Mouse (Mus musculus) v-Abl transformed pro-B cells (cell line): ENCODE results near the gene Mrpl18.
"Not testable (repeated sequence)": the region's sequence is repeated elsewhere in the genome, so short reads cannot be mapped to it uniquely, and the experiment has no call there.

ENCODE experiments used
- in situ Hi-C, 2 experiments: fragments of 400-800 bp; cut with MboI; formaldehyde crosslinking; loops; one replicate each; pipeline ENCODE4 v1.15.1; 2025; ENCODE audit not compliant: unreplicated experiment in 2 of 2

Mrpl18 gene

GRCm38 (mm10) chr17:12915881-12916583, at the start of gene Mrpl18:
Gene Mrpl18, minus strand, starts transcription at chr17:12916345.
- in situ Hi-C loops = loop anchor here (5.0 to 10.0 kb wide), 2 partner anchors 76 to 79 kb away; partner anchors contain the start of gene Wtap (in 2 of the 2)

- in situ Hi-C loops = no loop called here
Measured at GRCm38 (mm10) chr17:12963476-12963875, 47.3 kb upstream of the Mrpl18 start.

- in situ Hi-C loops = no loop called here
Measured at GRCm38 (mm10) chr17:12960331-12960873, 44.3 kb upstream of the Mrpl18 start, which contains the start of gene Acat2. Gene Acat2, minus strand, starts transcription at chr17:12960747.

- in situ Hi-C loops = not testable (repeated sequence)
Measured at GRCm38 (mm10) chr17:12959377-12959776, 43.2 kb upstream of the Mrpl18 start.

- in situ Hi-C loops = no loop called here
Measured at GRCm38 (mm10) chr17:12956664-12957063, 40.5 kb upstream of the Mrpl18 start.

GRCm38 (mm10) chr17:12949669-12950068, 33.5 kb upstream of the Mrpl18 start:
- in situ Hi-C loops = no loop called here

GRCm38 (mm10) chr17:12942459-12943162, 26.5 kb upstream of the Mrpl18 start:
- in situ Hi-C loops = no loop called here

GRCm38 (mm10) chr17:12941543-12942260, 25.6 kb upstream of the Mrpl18 start:
- in situ Hi-C loops = no loop called here

GRCm38 (mm10) chr17:12940151-12940805, 24.1 kb upstream of the Mrpl18 start, which contains the start of gene Acat3:
Gene Acat3, minus strand, starts transcription at chr17:12940600.
- in situ Hi-C loops = no loop called here

- in situ Hi-C loops = not testable (repeated sequence)
Measured at GRCm38 (mm10) chr17:12939377-12940148, 23.4 kb upstream of the Mrpl18 start.

- in situ Hi-C loops = no loop called here
Measured at GRCm38 (mm10) chr17:12938077-12938476, 21.9 kb upstream of the Mrpl18 start.

- in situ Hi-C loops = no loop called here
Measured at GRCm38 (mm10) chr17:12937412-12937970, 21.3 kb upstream of the Mrpl18 start.

- in situ Hi-C loops = no loop called here
Measured at GRCm38 (mm10) chr17:12935719-12936118, 19.6 kb upstream of the Mrpl18 start.

GRCm38 (mm10) chr17:12931576-12931975, 15.4 kb upstream of the Mrpl18 start:
- in situ Hi-C loops = not testable (repeated sequence)

GRCm38 (mm10) chr17:12925703-12926180, 9.6 kb upstream of the Mrpl18 start:
- in situ Hi-C loops = no loop called here

GRCm38 (mm10) chr17:12925001-12925400, 8.9 kb upstream of the Mrpl18 start:
- in situ Hi-C loops = no loop called here

- in situ Hi-C loops = no loop called here
Measured at GRCm38 (mm10) chr17:12921073-12921472, 4.9 kb upstream of the Mrpl18 start.

- in situ Hi-C loops = loop anchor here (5.0 to 10.0 kb wide), 2 partner anchors 76 to 78 kb away; partner anchors contain the start of gene Wtap (in 2 of the 2)
Measured at GRCm38 (mm10) chr17:12916588-12917380, 639 bp upstream of the Mrpl18 start.
